Mouse (Mus musculus) liver, embryonic 11.5 days (tissue): ENCODE results near the gene Rora. TPM values are rescaled to one million over a fixed set of nuclear protein-coding genes. Genes with fewer than 3 reads are reported as not detected.

ENCODE experiments used
- ATAC-seq: fragments of 200-750 bp; cut with Nextera tagmentation; replicated peaks from 2 replicates; pipeline ENCODE4 v1.8.0; 2017; ENCODE audit warnings: moderate number of reproducible peaks, mild to moderate bottlenecking, moderate TSS enrichment, moderate library complexity; ENCODE audit not compliant: low FRiP score
- DNase-seq: peaks from one replicate; pipeline ENCODE4 v3.0.0-alpha.2; 2017; ENCODE audit warnings: low spot score
- H3K27ac ChIP-seq: fragments of 300-500 bp; sonication (generic); 2 replicates; pipeline ENCODE4 v1.5.1; 2014; ENCODE audit warnings: mild to moderate bottlenecking, low read depth, low read length, control low read depth
- H3K27me3 ChIP-seq: fragments of 300-500 bp; sonication (generic); replicated peaks from 2 replicates; pipeline ENCODE4 v1.6.1; 2014; ENCODE audit warnings: low read length, mixed read lengths; ENCODE audit not compliant: control insufficient read depth, insufficient read depth
- H3K36me3 ChIP-seq: fragments of 300-500 bp; sonication (generic); 2 replicates; pipeline ENCODE4 v1.6.1; 2014; ENCODE audit warnings: mild to moderate bottlenecking, low read length, moderate library complexity, mixed read lengths; ENCODE audit not compliant: control insufficient read depth, insufficient read depth
- H3K4me1 ChIP-seq: fragments of 300-500 bp; sonication (generic); replicated peaks from 2 replicates; pipeline ENCODE4 v1.6.1; 2014; ENCODE audit warnings: low read length, mixed read lengths; ENCODE audit not compliant: control insufficient read depth, insufficient read depth
- H3K4me2 ChIP-seq: fragments of 300-500 bp; sonication (generic); 2 replicates; pipeline ENCODE4 v1.6.1; 2014; ENCODE audit warnings: mild to moderate bottlenecking, control low read depth, moderate library complexity
- H3K4me3 ChIP-seq: fragments of 300-500 bp; sonication (generic); 2 replicates; pipeline ENCODE4 v1.5.1; 2014; ENCODE audit warnings: low read depth, low read length, control low read depth
- H3K9ac ChIP-seq: fragments of 300-500 bp; sonication (generic); 2 replicates; pipeline ENCODE4 v1.6.1; 2014; ENCODE audit warnings: low read depth, low read length, control low read depth
- H3K9me3 ChIP-seq: fragments of 300-500 bp; sonication (generic); 2 replicates; pipeline ENCODE4 v1.6.1; 2016; ENCODE audit warnings: low read length, inconsistent platforms, mixed read lengths; ENCODE audit not compliant: control insufficient read depth
- WGBS: fragments of 180-500 bp; shearing (Covaris S2); extraction: QIAGEN DNeasy Blood & Tissue Kit; methylation state at CpG from one replicate; pipeline ENCODE4 v1.1.7; 2014; 5-methylcytosine and 5-hydroxymethylcytosine counted together
- polyA plus RNA-seq: library from polyadenylated mRNA; unstranded; fragments of >200 nt; fragmentation: Nextera tagmentation; extraction: Ambion mirVana; gene quantifications from 2 replicates; pipeline ENCODE4 v1.2.1, GENCODE M21; 2014

Rora gene
- polyA plus RNA-seq, 1 experiment from 2014 or later: 4.3 TPM

DNA sequence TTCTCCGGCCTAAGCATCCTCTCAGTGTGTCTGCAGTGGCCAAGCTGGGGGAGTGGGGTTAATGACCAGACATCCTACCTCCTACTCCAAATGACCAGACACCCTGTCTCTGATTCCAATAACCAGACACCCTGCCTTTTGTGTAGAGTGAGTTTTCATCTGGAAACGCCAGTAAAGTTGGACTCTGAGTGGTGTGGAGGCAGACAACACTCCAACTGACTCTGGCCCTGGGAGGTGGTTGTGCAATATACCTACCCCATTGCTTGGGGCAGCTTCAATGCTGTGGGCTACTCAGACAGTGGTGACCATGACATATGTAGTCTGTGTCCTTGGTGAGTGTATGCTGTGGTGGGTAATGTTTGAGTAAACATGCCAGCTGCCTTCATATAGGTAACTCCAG, 645.9 kb downstream of the Rora start:
- Histone ChIP-seq H3K4me2 (no peak overlapping the region), H3K27me3 (peaks cover 3% of the 10 kb centered on the region; the same call in 1 of the 2 replicates), H3K4me3 (no peak overlapping the region), H3K4me1 (no peaks in the 10 kb centered on the region), H3K9ac (no peak overlapping the region), H3K36me3 (no peaks in the 10 kb centered on the region), H3K9me3 (no peaks in the 10 kb centered on the region), H3K27ac (no peak overlapping the region)
- ATAC-seq (no peak), DNase-seq (no peak)
- 64% methylated on average over 2 of the region's 2 CpGs for WGBS

DNA sequence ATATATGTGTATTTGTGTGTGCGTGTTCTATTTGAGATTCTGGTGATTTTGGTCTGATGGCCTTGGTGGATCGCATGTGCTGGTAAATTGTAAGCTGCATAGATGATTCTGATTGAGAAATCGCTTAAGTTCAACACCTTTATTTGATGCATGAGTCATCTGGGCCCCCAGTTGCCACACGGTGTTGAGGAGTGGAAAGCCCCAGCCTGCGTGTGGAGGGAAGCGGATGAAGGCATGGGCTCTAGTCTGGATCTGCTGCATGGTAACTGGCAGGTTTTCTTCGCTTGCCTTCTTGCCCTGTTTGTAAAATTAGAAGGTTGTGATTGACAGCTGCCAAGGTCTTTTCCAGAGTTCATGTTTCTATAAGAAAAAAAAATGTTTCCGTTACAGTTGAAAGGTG, 646.7 kb downstream of the Rora start:
- Histone ChIP-seq H3K9me3 (no peaks in the 10 kb centered on the region), H3K27me3 (peaks cover 3% of the 10 kb centered on the region; the same call in 1 of the 2 replicates), H3K27ac (no peak overlapping the region), H3K4me3 (no peak overlapping the region), H3K4me2 (no peak overlapping the region), H3K9ac (no peak overlapping the region), H3K36me3 (no peaks in the 10 kb centered on the region), H3K4me1 (no peaks in the 10 kb centered on the region)
- DNase-seq (no peak), ATAC-seq (no peak)
- 86% methylated on average over 8 of the region's 8 CpGs for WGBS

DNA sequence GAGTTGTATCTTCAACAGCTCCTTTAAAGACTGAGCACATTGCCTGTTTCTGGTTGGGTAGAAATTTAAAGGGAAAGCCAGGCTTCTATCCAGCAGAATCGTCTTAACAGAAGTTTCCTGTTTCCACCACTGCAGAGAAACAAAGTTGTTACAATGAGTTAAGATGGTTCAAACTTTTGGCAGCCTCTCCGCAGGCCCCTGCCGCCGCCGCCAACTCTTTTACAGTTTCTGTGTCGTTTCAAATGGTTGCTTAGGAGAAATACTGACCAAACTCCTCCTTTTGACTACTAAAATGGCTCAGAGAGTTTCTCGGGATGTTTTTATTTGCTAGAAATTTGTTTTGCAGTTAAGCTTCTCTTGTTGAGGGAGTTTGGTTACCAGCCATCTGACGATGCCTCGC, 647.9 kb downstream of the Rora start:
- Histone ChIP-seq H3K9me3 (no peaks in the 10 kb centered on the region), H3K4me3 (no peak overlapping the region), H3K4me1 (no peaks in the 10 kb centered on the region), H3K27ac (no peak overlapping the region), H3K4me2 (no peak overlapping the region), H3K27me3 (peaks cover 3% of the 10 kb centered on the region; the same call in 1 of the 2 replicates), H3K36me3 (no peaks in the 10 kb centered on the region), H3K9ac (no peak overlapping the region)
- DNase-seq (no peak), ATAC-seq (no peak)
- WGBS: 21% methylated on average over 9 of the region's 9 CpGs

DNA sequence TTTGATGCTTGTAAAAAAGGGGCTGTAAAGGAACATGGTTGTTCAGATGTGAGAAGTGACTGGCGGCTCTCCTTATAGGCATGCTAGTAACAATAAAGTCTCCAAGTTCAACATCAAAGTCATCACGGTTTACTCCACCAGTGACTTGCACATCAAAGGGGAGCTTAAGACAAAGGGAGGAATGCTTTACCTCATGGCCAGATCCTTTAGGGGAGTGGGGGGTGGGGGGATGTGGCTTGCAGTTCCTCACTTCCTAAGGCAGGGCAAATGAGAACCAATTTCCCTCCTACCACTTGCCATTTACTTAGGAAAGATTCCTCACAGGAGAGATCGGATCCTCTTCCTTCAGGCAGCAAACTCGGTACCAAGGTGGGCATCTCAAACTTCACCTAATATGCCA, 648.4 kb downstream of the Rora start:
- H3K9me3 ChIP-seq: no peaks in the 10 kb centered on the region
- peaks cover 3% of the 10 kb centered on the region; the same call in 1 of the 2 replicates for H3K27me3 ChIP-seq
- no peak overlapping the region for H3K27ac ChIP-seq
- H3K9ac ChIP-seq: no peak overlapping the region
- no peaks in the 10 kb centered on the region for H3K4me1 ChIP-seq
- DNase-seq (no peak), ATAC-seq (no peak)
- H3K36me3 ChIP-seq: no peaks in the 10 kb centered on the region
- 28% methylated on average over 4 of the region's 4 CpGs for WGBS
- H3K4me2 ChIP-seq: no peak overlapping the region
- no peak overlapping the region for H3K4me3 ChIP-seq

DNA sequence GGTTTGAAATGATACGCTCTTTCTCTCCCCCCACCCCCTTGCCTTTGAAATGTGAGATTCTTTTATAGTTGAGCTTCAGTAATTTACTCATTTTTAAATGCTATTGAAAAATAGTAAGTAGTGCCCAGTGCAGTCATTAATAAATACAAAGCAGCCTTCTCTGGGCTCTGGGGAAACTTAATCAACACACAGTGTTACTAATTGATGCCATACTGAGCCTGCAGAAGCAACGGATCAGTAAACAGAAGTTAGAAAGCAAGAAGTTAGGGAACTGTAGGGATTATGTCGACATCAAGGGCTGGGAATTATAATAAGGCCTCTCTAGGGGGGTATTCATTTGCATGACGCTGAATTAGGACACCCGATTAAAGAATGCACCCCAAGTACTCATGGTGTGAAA, 649.3 kb downstream of the Rora start:
- Histone ChIP-seq H3K4me1 (no peaks in the 10 kb centered on the region), H3K27ac (no peak overlapping the region), H3K4me2 (no peak overlapping the region), H3K9ac (no peak overlapping the region), H3K36me3 (no peaks in the 10 kb centered on the region), H3K9me3 (no peaks in the 10 kb centered on the region), H3K27me3 (peaks cover 3% of the 10 kb centered on the region; the same call in 1 of the 2 replicates), H3K4me3 (no peak overlapping the region)
- 52% methylated on average over 5 of the region's 5 CpGs for WGBS
- no peak for ATAC-seq
- no peak for DNase-seq

DNA sequence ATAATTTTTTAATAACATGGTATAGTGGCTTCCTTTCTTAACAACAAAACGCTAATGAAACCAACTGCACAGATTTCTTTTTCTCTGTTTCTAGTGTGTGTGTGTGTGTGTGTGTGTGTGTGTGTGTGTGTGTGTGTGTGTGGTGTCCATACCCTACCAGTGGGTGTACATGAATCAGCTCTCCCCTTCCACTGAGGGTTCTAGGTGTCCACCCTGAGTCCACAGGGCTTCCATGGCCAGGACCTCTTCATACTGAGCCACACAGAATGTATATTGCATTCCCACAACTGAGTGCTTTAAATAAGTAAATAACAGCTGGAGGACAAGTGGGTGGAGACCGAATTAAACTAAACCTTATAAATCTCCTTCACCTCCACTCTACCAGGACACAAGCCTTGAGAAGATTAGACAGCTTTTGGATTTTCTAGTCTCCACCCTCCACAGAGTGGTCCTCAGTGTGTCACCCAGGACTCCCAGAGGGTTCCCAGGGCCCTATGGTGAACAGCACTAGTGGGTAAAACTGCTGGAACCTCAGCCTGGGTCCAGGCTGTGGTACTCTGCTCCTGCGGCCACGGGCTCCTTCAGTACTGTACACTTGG, 649.9 kb downstream of the Rora start:
- H3K9me3 ChIP-seq: no peaks in the 10 kb centered on the region
- DNase-seq: no peak
- H3K27ac ChIP-seq: no peak overlapping the region
- H3K4me2 ChIP-seq: no peak overlapping the region
- H3K36me3 ChIP-seq: no peaks in the 10 kb centered on the region
- no peaks in the 10 kb centered on the region for H3K4me1 ChIP-seq
- ATAC-seq: no peak
- H3K27me3 ChIP-seq: peaks cover 3% of the 10 kb centered on the region; the same call in 1 of the 2 replicates
- no peak overlapping the region for H3K9ac ChIP-seq
- no peak overlapping the region for H3K4me3 ChIP-seq
- WGBS: 74% methylated on average over 4 of the region's 4 CpGs

DNA sequence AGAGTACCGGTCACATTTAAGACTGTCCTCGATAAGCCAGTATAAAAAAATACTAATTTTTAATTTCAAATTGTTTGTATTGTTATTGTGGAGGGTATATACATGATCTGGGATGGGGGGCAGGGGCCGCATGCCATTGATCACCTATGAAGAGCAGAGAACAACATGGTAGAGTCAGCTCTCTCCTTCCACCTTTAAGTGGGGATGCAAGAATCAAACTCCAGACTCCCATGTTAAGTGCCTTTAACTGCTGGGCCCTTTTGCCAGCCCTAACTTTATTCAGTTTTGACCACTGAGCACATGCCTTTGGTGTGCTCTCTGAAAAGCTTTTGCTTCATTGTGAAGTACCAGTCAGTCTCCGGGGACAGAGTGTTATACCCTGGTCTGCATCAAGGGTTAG, 650.4 kb downstream of the Rora start:
- ATAC-seq: no peak
- no peak for DNase-seq
- no peaks in the 10 kb centered on the region for H3K36me3 ChIP-seq
- H3K9ac ChIP-seq: no peak overlapping the region
- no peak overlapping the region for H3K4me2 ChIP-seq
- H3K4me3 ChIP-seq: no peak overlapping the region
- WGBS: 80% methylated on average over 4 of the region's 4 CpGs
- no peaks in the 10 kb centered on the region for H3K9me3 ChIP-seq
- no peak overlapping the region for H3K27ac ChIP-seq
- H3K27me3 ChIP-seq: peaks cover 3% of the 10 kb centered on the region; the same call in 1 of the 2 replicates
- H3K4me1 ChIP-seq: no peaks in the 10 kb centered on the region

DNA sequence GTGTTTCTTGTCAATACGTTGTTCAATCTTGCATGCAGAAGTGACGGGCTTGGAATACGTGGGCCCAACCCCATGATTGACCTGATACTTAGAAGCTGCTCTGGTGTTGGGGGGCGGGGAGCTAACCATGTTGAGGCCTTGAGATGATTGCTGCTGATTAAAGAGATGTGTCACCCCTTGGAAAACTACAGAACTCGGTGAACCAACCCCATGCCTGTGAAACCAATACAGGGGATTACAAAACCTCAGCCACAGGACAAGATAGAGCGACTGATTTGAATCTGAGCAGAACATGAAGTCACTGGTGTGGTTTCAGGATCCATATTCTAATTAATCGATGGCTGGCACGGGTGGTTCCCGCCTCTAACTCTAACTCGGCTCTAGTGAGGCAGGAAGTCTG, 650.9 kb downstream of the Rora start:
- H3K4me3 ChIP-seq: no peak overlapping the region
- H3K4me1 ChIP-seq: no peaks in the 10 kb centered on the region
- WGBS: 56% methylated on average over 10 of the region's 10 CpGs
- DNase-seq (no peak), ATAC-seq (no peak)
- H3K9me3 ChIP-seq: no peaks in the 10 kb centered on the region
- peaks cover 3% of the 10 kb centered on the region; the same call in 1 of the 2 replicates for H3K27me3 ChIP-seq
- no peaks in the 10 kb centered on the region for H3K36me3 ChIP-seq
- no peak overlapping the region for H3K9ac ChIP-seq
- H3K27ac ChIP-seq: no peak overlapping the region
- no peak overlapping the region for H3K4me2 ChIP-seq

DNA sequence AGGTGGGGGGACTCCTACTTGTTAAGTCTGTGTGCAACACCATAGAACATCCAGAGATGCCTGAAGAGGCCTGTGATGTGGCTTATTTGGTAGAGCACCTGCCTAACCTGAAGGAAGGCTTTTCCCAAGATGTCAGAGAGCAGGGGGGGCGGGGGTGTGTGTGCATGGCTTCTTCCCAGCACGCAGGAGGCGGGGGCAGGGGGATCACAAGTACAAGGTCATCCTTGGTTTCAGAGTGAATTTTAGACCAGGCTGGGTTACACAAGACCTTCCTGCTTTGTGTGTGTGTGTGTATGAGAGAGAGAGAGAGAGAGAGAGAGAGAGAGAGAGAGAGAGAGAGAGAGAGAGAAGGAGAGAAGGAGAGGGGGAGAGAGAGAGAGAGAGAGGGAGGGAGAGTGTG, 651.4 kb downstream of the Rora start:
- H3K27me3 ChIP-seq: peaks cover 3% of the 10 kb centered on the region; the same call in 1 of the 2 replicates
- DNase-seq (no peak), ATAC-seq (no peak)
- H3K9me3 ChIP-seq: no peaks in the 10 kb centered on the region
- no peak overlapping the region for H3K4me3 ChIP-seq
- H3K9ac ChIP-seq: no peak overlapping the region
- H3K4me1 ChIP-seq: no peaks in the 10 kb centered on the region
- no peaks in the 10 kb centered on the region for H3K36me3 ChIP-seq
- H3K4me2 ChIP-seq: no peak overlapping the region
- WGBS: 61% methylated on average over 3 of the region's 3 CpGs
- no peak overlapping the region for H3K27ac ChIP-seq
